Mouse (Mus musculus) granulocyte monocyte progenitor cell, adult 5-6 weeks (primary cell): ENCODE results near the gene Sat2. TPM values are rescaled to one million over a fixed set of nuclear protein-coding genes. Genes with fewer than 3 reads are reported as not detected.

Experiments used
- ATAC-seq: replicated peaks from 2 replicates; pipeline ENCODE4 v1.8.0; 2016; ENCODE audit warnings: mild to moderate bottlenecking, moderate TSS enrichment, inconsistent platforms; ENCODE audit not compliant: poor library complexity, severe bottlenecking
- total RNA-seq, 2 experiments: library from RNA; stranded (forward) in 1 of 2; stranded (reverse) in 1 of 2; fragments of 200-712, 200-1000 nt in 1 of 2; fragments of >200 nt in 1 of 2; fragmentation: Nextera tagmentation in 1 of 2; gene quantifications; 2 replicates each; pipeline ENCODE4 v1.2.3; 2014 to 2017

Sat2 gene
- total RNA-seq (2014; fragmentation: Nextera tagmentation) (not detected in 2 replicates), total RNA-seq (2017) (1.8 TPM in 1 of 2 replicates, not detected in the other)

DNA sequence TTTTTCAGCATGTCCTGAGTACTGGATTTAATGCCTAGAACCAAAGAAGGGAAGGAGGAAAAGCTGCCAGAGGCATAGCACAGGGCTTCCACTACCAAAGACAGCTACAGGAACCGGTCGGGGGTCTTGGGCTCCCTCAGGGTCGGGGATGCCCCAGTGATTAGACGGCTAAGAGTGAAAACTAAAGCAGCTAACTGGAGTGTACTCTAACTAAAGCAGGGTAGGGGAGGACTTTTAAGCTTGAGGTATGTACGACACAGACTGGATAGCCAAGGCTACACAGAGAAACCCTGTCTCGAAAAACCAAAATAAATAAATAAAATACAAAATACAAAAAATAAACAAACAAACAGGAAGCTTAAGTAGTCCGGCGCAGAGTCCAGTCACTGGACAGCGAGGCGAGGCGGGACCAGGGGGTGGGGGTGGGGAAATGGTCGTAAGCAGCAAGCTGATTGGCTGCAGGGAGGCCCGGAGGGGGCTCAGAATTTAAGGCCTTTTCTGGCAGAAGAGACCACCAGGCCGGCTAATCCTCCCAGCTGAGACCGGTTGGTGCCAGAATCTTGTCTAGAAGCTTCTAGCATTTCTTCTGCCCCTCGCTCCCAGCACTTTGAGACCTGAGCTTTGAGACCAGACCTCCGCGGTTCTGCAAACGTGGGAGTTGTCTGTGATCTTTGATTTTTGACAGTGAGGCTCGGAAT, at the start of gene Sat2:
Gene Sat2 (plus strand): TSS at position 454 of the 698 bp plus-strand sequence.
- ATAC-seq, result 0 out of 2 replicates have a peak, but pooled peaks have one; percentile 30

DNA sequence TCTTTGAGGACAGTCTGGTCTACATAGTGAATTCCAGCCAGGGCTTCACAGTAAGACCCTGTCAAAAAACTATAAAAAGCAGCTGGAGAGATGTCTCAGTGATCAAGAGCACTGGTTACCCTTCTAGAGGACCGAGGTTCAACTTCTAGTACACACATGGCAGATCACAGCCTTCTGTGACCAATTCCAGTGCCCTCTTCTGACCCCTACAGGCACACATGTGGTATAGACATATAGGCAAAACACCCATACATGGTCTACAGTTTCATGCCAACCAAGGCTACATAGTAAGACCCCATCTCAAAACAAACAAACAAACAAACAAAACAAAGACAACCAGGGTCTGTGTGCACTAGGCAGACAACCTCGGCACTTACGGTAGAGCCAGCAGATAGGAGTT, 46.6 kb upstream of the Sat2 start:
- no peak for ATAC-seq

DNA sequence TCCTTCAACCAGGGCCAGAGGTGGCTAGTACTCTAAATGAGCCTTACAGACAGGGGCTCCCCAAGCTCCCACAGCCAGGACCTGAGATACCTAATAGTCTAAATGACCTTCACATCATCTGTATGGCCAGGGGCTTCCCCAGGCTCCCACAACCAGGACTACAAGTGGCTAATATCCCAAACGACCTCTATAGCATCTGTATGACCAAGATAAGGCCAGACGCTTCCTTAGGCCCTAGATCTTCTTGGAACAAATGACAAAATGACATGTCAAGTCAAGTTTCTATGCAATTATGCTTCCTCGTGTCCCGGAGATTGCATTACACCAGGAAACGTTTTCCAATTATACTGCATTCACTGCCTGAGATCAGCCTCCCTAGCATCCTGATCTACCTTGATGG, 45.5 kb upstream of the Sat2 start:
- no peak for ATAC-seq

DNA sequence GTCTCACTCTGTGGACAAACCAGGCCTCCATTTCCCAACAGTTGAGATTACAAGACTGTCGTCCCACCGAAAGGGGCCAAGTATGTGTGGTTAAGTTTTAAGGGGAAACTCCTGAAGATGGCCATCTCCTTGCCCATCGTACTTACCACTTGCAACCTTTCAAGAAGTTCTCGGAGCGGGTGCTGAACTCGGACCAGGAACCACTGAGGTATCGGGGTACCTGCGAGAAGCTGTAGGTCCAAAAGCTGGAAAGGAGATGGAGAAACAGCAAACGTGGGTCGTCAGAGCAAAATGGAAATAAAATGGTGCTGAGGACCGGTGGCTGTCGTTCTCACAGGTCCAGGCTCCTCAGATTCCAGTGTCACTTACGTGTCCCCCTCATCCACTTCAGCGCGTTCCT, 43.5 kb upstream of the Sat2 start:
- ATAC-seq, result no peak

DNA sequence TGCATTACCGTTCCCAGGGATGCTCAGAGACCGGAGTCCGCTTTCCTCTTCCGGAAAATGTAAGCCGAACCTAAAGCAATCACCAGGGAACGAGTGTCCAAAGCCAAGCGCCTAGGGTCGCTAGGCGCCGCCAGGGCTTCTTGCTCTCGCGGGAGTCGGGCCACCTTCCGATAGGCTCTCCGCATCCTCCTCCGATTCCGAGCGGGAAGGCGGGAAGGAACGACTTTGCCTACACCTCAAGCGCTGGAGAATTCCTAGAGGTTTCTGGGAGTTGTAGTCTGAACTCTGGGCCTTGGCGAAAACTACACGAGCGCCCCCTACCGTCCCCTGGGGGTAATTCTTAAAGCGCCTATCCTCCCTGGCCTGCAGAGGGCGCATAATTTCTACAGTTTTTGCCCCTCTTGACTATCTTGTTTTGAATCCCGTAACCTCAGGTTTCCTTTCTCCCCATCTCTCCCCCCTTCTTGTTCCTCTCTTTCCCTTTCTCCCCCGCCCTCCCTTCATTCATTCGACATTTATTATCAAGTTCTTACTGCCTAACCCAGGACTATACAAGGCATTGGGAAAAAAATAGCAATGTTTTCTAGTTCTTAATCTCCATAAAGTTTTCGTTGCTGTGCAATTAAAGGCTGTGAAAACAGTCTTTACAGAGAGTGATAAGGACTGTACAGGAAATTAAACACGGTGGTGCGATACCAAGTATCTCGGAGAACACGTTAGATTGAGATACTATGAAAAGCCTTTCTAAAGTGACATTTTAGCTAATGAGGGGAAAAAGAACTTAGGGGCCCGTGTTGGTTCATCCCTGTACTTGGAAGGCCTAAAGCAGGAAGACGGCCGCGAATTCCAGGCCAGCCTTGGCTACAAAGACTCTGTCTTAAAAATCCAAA, 42.5 kb upstream of the Sat2 start:
- ATAC-seq, result peak; percentile 76

DNA sequence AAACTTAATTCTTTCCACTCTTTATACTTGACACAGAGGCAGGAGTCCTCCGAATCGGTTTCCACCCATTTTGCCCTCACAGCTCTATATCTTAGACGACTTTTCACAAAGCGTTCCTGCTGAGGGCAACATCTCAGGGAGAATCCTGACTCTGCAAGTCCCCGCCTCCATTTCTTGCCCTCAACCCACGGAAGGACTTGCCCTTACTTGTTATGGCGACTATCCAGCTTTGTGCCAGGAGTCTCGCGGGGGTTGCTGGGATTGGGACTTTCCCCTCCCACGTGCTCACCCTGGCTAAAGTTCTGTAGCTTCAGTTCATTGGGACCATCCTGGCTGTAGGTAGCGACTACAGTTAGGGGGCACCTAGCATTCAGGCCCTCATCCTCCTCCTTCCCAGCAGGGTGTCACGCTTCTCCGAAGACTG, 41.7 kb upstream of the Sat2 start, which contains the start of the genes Wrap53 and Trp53:
Gene Wrap53 (minus strand): TSS at position 165 of the 424 bp plus-strand sequence.
Gene Trp53 (plus strand): TSS at position 269 of the 424 bp plus-strand sequence.
- peak; percentile 70 for ATAC-seq

DNA sequence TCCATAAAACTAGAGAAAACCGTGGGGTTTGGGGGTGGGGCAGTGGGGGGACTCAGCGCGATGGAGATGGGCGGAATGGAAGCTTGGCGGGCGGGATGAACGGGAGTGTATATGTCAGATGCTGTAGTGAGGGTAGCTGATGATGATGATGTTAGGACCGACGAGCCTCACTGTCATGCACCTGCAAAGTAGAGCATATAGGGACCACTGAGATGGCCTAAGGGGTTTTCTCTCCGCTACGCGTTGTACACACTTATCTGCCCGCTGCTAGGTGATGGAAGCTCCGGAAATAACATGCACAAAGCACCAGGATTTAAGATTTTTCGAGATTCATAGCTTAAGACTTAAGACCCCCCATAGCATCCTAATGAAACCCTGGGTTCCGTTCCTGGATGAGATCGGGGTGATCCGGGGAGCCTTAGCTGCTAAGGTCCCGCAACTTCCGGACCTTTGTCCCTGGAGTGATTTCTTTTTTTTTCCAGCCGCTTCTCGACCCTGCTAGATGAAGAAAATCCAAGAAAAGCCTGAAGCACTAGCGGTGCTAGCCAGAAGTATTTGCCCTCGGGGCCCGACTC, 41.2 kb upstream of the Sat2 start:
- no peak for ATAC-seq

DNA sequence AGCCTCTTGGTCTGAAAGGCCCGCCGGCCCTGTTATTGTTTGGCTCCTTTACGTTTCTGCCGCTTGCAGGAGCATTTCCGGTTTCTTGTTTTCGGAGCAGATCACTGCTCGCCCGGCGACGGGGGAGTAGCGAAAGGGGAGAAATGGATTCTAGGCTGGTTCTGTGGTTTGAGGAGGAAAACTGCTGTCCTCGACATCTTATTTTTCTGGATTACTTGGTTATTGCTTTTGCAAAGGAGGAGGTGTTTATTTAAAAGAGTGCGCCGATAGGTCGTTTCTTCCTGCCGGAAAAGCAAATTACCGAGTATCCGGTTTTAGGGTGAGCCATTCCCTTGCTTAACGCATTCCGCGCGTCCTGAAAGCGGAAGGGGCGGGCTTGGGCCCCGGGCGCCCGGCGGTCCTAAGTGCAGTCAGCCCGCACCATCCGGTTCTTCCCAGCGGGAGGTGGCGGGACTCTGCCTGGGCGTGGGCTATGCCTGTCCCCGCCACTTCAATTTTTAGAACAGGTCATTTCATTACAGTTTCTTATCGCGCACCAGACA, 40.6 kb upstream of the Sat2 start:
- ATAC-seq, result peak; percentile 57

DNA sequence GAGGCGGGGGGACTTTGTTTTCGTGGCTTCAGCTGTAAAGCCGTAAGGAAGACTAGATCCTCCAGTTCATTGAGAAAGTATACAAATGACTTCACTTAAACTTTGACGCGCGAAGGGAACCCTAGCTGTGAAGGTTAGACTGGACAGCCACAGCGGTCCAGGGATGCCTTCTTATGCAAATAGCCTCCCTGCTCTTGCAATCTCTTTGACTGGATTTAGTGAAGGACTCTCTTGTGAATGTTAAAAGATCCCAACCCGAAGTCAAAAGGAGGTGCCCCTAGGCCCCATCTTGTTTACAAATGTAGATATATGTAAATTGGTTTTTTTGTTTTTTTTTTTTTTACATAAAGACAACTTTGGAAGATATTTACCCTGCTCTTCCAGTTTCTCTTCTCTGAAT, 40.0 kb upstream of the Sat2 start:
- no peak for ATAC-seq

DNA sequence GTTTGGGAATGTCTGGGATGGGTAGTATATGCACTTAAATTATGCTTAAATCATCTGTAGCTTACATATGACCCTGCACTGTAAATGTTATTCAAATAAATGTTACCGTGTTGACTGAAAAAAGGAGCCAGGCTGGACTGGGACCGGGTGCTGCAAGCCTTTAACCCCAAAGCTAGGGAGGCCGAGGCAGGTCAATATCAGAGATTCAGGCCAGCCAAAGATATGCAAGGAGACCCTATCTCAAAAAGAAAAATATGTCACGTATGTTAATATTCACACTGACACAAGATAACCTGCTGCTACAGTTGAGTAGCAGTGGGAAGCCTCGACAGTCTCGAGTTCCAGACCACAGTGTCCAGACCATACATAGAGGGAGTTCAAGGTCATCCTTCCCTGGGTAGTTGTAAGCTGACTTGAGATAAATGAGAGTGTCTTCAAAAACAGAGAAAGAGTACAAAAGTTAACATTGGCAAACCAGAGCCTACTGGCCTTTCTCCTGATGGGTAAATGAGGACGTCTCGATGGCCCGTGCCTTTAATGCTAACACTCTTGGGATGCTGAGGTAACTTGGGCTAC, 39.5 kb upstream of the Sat2 start:
- ATAC-seq, result no peak

DNA sequence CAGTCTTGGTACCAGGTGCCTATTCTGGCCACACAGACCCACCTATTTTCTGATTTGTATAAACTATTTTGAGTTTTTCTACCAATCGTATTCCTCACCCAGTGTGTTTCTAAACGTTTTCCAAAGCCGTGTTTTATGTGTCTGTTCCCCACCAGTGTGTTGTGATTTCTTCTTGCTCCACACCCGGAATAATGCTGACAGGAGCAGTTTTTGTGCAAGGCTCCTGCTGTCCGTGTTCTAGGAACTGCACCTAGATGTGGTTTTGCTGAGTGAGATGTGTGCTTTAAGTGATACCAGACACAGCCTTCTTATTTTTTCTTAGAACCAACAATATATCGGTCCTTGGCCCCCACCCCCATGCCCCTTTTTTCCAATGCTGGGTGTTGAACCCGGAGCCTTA, 37.8 kb upstream of the Sat2 start:
- ATAC-seq, result no peak

DNA sequence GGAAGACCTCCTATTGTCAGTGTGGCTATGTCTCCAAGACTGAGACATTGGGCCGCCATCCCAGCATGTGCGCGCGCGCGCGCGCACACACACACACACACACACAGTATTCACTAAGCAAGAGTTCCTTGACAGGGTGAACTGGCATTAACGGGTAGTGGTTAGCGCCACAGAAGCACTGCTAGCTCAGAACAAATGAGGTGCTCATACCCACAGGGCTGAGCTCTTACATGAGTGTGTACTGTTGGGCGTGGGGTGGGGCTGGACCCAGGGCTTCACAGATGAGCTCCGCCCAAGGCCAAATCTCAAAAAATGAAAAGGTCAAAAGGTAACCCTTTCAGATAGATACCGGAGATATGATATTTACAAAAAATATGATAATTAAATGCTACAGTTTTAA, 36.9 kb upstream of the Sat2 start:
- ATAC-seq, result no peak

DNA sequence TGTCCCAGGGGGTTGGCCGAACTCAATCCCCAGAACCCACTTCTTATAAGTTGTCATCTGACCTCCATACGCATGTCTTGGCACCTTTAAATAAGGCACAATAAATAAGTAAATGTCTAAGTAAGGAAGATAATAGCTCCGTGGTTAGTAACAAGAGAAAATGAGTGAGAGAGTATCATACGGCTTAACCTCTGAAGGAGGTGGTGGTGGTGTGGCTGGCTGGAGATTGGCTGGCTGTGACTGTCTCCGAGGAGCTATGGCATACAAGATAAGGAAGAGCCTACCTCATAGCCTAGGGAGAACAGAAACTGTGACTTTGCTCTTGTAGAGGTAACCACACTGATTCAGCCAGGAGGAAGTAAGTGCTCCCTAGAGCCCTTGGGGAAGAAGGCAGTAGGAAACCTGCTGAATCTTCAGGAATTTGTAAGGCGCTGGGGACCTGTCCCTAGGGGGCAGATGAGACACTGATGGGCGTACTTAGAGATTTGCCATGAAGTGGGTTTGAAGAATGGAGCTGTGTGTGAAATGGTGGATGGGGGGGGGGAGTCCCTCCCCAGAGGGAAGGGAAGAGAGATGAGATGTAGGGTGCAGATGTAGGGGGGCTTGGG, 36.0 kb upstream of the Sat2 start:
- peak; percentile 81 for ATAC-seq

DNA sequence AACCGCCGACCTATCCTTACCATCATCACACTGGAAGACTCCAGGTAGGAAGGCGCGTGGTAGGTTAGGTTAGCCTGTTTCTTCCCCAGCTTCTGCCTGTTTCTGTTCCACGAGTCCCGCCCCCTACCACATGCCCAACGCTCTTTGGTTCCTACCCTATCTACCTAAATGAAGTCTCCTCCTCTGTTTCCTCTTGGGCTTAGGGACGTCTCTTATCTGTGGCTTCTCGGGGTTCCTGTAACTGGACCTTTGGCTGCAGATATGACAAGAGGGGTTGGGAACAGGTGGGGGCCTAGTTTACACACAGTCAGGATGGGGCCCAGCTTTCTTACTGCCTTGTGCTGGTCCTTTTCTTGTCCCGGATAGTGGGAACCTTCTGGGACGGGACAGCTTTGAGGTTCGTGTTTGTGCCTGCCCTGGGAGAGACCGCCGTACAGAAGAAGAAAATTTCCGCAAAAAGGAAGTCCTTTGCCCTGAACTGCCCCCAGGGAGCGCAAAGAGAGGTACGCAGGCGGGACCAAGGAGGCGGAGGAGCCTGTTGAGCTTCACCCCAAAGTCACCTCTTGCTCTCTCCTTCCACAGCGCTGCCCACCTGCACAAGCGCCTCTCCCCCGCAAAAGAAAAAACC, 32.5 kb upstream of the Sat2 start:
- no peak for ATAC-seq

DNA sequence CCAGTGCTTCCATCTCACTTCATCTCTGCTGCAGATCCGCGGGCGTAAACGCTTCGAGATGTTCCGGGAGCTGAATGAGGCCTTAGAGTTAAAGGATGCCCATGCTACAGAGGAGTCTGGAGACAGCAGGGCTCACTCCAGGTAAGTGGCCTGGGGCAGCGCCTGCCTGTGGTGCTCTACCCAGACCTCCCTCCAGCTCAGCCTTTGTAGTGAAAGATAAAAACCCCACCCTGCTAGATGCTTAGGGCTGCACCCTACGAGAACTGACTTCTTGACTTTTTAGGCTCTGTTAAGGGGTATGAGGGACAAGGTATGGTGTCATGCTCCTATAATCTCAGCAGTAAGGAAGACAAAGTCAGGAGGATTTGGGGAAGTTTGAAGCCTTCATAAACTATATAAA, 31.2 kb upstream of the Sat2 start:
- ATAC-seq, result no peak

DNA sequence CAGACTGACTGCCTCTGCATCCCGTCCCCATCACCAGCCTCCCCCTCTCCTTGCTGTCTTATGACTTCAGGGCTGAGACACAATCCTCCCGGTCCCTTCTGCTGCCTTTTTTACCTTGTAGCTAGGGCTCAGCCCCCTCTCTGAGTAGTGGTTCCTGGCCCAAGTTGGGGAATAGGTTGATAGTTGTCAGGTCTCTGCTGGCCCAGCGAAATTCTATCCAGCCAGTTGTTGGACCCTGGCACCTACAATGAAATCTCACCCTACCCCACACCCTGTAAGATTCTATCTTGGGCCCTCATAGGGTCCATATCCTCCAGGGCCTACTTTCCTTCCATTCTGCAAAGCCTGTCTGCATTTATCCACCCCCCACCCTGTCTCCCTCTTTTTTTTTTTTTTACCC, 30.4 kb upstream of the Sat2 start:
- no peak for ATAC-seq

DNA sequence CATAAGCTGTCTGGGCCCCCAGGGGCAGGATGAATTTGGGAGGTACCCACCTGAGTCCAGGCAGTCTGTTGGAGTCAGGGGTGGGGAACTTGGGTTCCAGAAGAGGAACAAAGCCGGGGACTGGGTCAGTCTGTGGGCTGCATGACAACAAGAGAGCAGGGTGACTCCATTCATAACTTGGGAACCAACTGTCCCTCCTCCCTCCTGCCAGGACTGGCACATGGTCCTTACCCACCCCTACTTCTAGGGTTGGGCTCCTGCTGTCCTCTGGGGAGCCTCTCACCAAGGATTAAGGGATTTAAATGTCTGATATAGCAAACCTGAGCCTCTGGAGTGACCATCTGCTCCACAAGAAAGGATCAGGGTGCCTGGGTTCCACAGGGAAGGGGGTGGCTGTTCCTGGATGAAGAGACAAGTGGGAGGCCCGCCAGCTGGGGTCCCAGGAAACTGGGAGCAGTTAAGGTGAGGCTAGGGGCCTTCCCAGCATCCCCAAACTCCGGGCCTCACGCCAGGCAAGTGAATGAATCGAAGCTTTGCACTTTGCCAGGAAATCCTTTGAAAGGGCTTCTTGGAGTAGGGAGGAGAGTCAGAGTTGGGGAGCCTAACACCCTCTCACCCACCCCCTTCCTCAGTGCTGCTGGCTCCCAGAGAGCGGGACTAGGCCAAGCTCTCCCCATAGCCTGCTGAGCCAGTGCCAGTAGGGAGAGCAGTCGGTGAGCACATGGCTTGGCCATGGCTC, 29.8 kb upstream of the Sat2 start:
- ATAC-seq, result no peak

DNA sequence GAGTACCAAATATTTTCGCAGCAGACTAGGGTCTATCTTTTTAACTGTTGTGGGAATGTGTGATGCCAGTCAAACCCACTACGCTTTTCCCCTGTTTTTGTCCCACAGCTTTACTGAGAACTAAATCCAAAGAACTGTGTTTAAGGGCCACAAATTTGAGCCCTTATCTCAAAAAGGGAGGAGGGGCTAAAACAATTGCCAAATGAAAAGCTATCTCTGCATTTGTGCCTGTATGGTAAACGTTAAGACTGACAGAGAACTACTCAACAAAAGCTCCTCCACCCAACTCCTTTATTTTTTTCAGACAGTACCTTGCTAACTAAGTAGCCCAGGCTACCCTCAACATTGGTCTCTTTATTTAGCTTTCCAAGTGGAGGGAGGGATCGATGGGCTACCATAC, 29.0 kb upstream of the Sat2 start:
- no peak for ATAC-seq

DNA sequence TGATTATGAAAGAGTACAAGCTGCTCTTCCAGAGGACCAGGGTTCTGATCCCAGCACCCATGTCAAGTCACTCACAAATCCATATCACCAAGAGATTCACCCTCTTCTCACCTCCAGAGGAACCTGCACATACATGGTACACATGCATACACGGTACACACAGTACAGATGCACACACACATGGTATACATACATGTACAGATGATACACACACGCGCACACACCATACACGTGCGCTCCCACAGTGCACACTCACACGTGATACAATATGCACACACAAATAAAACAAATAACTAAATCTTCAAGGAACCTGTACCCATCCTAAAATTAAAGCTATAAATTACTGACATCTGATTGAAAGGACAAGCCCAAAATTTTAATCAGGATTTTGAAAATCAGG, 27.0 kb upstream of the Sat2 start:
- no peak for ATAC-seq
